Mouse (Mus musculus): ENCODE results near the gene Rgl3. TPM values are rescaled to one million over a fixed set of nuclear protein-coding genes. Genes with fewer than 3 reads are reported as not detected.
A peak's percentile ranks its signal among the peaks of the same experiment; 100 is the strongest.

Gene Rgl3
- polyA plus RNA-seq, 1 experiment: 3.9 TPM

DNA sequence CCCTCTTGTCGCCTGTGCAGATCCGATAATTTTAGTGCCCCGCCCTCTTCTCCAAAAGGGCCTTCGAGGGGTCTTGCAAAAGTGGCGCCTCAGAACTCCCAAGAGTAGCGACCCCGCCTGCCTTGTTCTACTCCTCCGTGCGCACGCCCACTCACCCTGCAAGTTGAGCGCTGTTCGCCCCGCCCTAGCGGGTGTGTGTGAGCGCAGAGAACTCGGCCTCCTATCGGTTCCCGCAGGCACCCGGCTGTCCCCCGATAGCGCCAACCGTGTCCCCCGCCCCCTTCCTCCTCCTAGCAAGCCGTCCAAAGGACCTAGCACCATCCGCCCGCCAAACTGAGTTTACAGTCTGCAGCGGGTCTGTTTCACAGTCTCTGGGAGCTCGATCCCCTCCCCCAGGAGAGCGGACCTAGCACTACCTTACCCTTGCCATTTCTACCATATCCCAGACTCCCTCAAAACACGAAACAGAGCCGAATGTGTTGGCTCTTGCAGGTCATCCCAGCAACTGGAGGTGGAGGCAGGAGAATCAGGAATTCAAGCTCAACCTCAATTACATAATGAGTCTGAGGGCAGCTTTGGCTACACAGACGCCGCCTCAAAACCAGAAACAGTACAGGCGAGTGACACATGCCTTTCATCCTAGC lies 26.7 kb downstream of the Rgl3 start:
- Histone ChIP-seq H3K4me1 (ENCODE audit: control insufficient read depth, insufficient read depth, low read length) (peaks cover 13% of the 10 kb centered on the region), H3K27me3 (ENCODE audit: control insufficient read depth, insufficient read depth, low read length) (no peaks in the 10 kb centered on the region), H3K36me3 (ENCODE audit: control insufficient read depth, insufficient read depth, low read length) (no peaks in the 10 kb centered on the region), H3K27ac (ENCODE audit: control insufficient read depth, insufficient read depth, low read depth, low read length) (no peak overlapping the region), H3K4me3 (ENCODE audit: control insufficient read depth, low read depth, low read length) (peak overlapping the region; percentile 25)
- TF ChIP-seq POLR2A (IDR thresholded peaks at IDR 0.05; ENCODE audit: control insufficient read depth, low read depth, low read length): no peak
- no peak for TF ChIP-seq CTCF (IDR thresholded peaks at IDR 0.05; ENCODE audit: control insufficient read depth, insufficient read depth, insufficient replicate concordance, low read depth, low read length)

DNA sequence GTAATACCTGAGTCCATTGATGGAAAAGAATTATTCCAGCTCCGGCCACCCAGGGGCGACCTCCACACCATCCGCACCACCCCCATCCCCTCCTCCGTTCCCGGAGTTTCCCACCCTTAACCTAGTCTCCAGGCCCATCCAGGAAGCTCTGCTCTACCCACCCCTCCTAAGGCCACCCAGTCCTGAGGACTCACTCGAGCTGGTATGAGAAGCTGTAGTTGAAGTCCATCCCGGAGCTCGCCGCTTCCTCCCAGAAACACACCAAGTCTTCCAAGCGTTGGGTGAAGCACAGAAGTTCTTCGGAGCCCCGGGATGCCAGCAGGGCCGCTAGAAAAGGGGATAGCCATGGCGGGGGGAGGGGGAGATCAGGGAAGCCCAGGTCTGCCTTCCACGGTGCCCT lies 27.2 kb downstream of the Rgl3 start:
- Histone ChIP-seq H3K36me3 (ENCODE audit: control insufficient read depth, insufficient read depth, low read length) (no peaks in the 10 kb centered on the region), H3K4me1 (ENCODE audit: control insufficient read depth, insufficient read depth, low read length) (peaks cover 13% of the 10 kb centered on the region), H3K27ac (ENCODE audit: control insufficient read depth, insufficient read depth, low read depth, low read length) (no peak overlapping the region), H3K4me3 (ENCODE audit: control insufficient read depth, low read depth, low read length) (peak overlapping the region; percentile 25), H3K27me3 (ENCODE audit: control insufficient read depth, insufficient read depth, low read length) (no peaks in the 10 kb centered on the region)
- TF ChIP-seq CTCF (IDR thresholded peaks at IDR 0.05; ENCODE audit: control insufficient read depth, insufficient read depth, insufficient replicate concordance, low read depth, low read length) (no peak), POLR2A (IDR thresholded peaks at IDR 0.05; ENCODE audit: control insufficient read depth, low read depth, low read length) (no peak)

GRCm38 (mm10) chr9:21961366-21961980 lies 27.8 kb downstream of the Rgl3 start:
- H3K36me3 ChIP-seq (ENCODE audit: control insufficient read depth, insufficient read depth, low read length): no peaks in the 10 kb centered on the region
- H3K27me3 ChIP-seq (ENCODE audit: control insufficient read depth, insufficient read depth, low read length): no peaks in the 10 kb centered on the region
- no peak overlapping the region for H3K27ac ChIP-seq (ENCODE audit: control insufficient read depth, insufficient read depth, low read depth, low read length)
- H3K4me1 ChIP-seq (ENCODE audit: control insufficient read depth, insufficient read depth, low read length): peaks cover 13% of the 10 kb centered on the region
- H3K4me3 ChIP-seq (ENCODE audit: control insufficient read depth, low read depth, low read length): no peak overlapping the region
- no peak for TF ChIP-seq POLR2A (IDR thresholded peaks at IDR 0.05; ENCODE audit: control insufficient read depth, low read depth, low read length)
- TF ChIP-seq CTCF (IDR thresholded peaks at IDR 0.05; ENCODE audit: control insufficient read depth, insufficient read depth, insufficient replicate concordance, low read depth, low read length): no peak

GRCm38 (mm10) chr9:21960558-21961208 lies 28.6 kb downstream of the Rgl3 start:
- TF ChIP-seq CTCF (IDR thresholded peaks at IDR 0.05; ENCODE audit: control insufficient read depth, insufficient read depth, insufficient replicate concordance, low read depth, low read length): no peak
- no peak for TF ChIP-seq POLR2A (IDR thresholded peaks at IDR 0.05; ENCODE audit: control insufficient read depth, low read depth, low read length)
- Histone ChIP-seq H3K27ac (ENCODE audit: control insufficient read depth, insufficient read depth, low read depth, low read length) (no peak overlapping the region), H3K4me3 (ENCODE audit: control insufficient read depth, low read depth, low read length) (no peak overlapping the region), H3K4me1 (ENCODE audit: control insufficient read depth, insufficient read depth, low read length) (peaks cover 13% of the 10 kb centered on the region), H3K36me3 (ENCODE audit: control insufficient read depth, insufficient read depth, low read length) (no peaks in the 10 kb centered on the region), H3K27me3 (ENCODE audit: control insufficient read depth, insufficient read depth, low read length) (no peaks in the 10 kb centered on the region)

DNA sequence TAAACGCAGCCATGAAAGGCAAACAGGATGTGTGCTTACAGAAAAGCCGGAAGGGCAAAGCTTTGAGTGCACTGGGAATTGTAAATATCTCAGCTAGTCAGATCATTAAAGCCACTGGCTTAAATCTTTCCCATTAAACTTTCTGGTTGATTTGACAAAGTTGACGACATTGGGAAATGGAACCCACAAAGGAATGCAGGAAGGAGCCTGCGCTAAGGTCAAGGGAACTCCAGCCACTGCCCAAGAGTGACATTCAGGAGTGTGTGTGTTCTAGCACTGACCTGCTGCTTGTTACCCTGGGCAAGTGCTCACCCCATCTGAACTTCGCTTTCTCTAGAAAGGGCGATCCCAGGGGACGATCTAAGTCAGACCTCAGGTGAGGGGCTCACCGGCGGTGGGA lies 29.1 kb downstream of the Rgl3 start:
- no peaks in the 10 kb centered on the region for H3K27me3 ChIP-seq (ENCODE audit: control insufficient read depth, insufficient read depth, low read length)
- peaks cover 13% of the 10 kb centered on the region for H3K4me1 ChIP-seq (ENCODE audit: control insufficient read depth, insufficient read depth, low read length)
- H3K4me3 ChIP-seq (ENCODE audit: control insufficient read depth, low read depth, low read length): no peak overlapping the region
- H3K36me3 ChIP-seq (ENCODE audit: control insufficient read depth, insufficient read depth, low read length): no peaks in the 10 kb centered on the region
- TF ChIP-seq CTCF (IDR thresholded peaks at IDR 0.05; ENCODE audit: control insufficient read depth, insufficient read depth, insufficient replicate concordance, low read depth, low read length): no peak
- TF ChIP-seq POLR2A (IDR thresholded peaks at IDR 0.05; ENCODE audit: control insufficient read depth, low read depth, low read length): no peak
- no peak overlapping the region for H3K27ac ChIP-seq (ENCODE audit: control insufficient read depth, insufficient read depth, low read depth, low read length)

DNA sequence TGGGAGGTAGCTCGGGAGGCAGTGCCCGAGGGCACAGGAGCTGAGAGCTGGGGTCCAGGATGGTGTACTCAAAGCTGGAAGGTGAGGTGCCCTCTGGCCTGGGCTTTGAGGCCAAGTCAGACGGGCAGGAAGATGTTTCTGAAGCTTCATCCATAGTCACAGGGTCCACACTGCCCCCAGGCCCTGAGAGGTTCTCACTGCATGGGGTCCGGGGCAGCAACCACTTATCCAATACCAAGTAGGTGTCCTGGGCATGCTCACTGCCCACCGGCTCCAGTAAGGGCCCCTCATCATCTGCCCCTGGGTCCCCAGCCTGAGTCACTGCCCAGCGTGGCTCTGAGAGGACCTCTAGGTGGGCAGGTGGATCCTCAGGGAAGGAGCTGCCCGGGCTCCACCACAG lies 30.0 kb downstream of the Rgl3 start:
- Histone ChIP-seq H3K36me3 (ENCODE audit: control insufficient read depth, insufficient read depth, low read length) (no peaks in the 10 kb centered on the region), H3K27me3 (ENCODE audit: control insufficient read depth, insufficient read depth, low read length) (no peaks in the 10 kb centered on the region), H3K4me1 (ENCODE audit: control insufficient read depth, insufficient read depth, low read length) (peaks cover 13% of the 10 kb centered on the region), H3K4me3 (ENCODE audit: control insufficient read depth, low read depth, low read length) (no peak overlapping the region), H3K27ac (ENCODE audit: control insufficient read depth, insufficient read depth, low read depth, low read length) (no peak overlapping the region)
- TF ChIP-seq CTCF (IDR thresholded peaks at IDR 0.05; ENCODE audit: control insufficient read depth, insufficient read depth, insufficient replicate concordance, low read depth, low read length): no peak
- TF ChIP-seq POLR2A (IDR thresholded peaks at IDR 0.05; ENCODE audit: control insufficient read depth, low read depth, low read length): no peak

- TF ChIP-seq CTCF (IDR thresholded peaks at IDR 0.05; ENCODE audit: control insufficient read depth, insufficient read depth, insufficient replicate concordance, low read depth, low read length) (no peak), POLR2A (IDR thresholded peaks at IDR 0.05; ENCODE audit: control insufficient read depth, low read depth, low read length) (no peak)
- no peaks in the 10 kb centered on the region for H3K27me3 ChIP-seq (ENCODE audit: control insufficient read depth, insufficient read depth, low read length)
- no peaks in the 10 kb centered on the region for H3K36me3 ChIP-seq (ENCODE audit: control insufficient read depth, insufficient read depth, low read length)
- H3K27ac ChIP-seq (ENCODE audit: control insufficient read depth, insufficient read depth, low read depth, low read length): no peak overlapping the region
- no peak overlapping the region for H3K4me3 ChIP-seq (ENCODE audit: control insufficient read depth, low read depth, low read length)
- H3K4me1 ChIP-seq (ENCODE audit: control insufficient read depth, insufficient read depth, low read length): peaks cover 14% of the 10 kb centered on the region
Observed at GRCm38 (mm10) chr9:21958372-21958771, 30.9 kb downstream of the Rgl3 start.

Data from testis, adult 2 months (tissue).